Mouse (Mus musculus) gastrocnemius, adult 18-20 months (tissue): ENCODE measurements around the gene Spata25. TPM values are rescaled to one million over a fixed set of nuclear protein-coding genes. Genes with fewer than 3 reads are reported as not detected.
"Not testable (repeated sequence)": the region's sequence is repeated elsewhere in the genome, so short reads cannot be mapped to it uniquely, and the experiment has no call there.

Experiments used
- DNase-seq: peaks from one replicate; pipeline ENCODE4 v3.0.0; 2021; ENCODE audit warnings: low spot score
- total RNA-seq, 2 experiments: library from RNA; stranded (reverse); gene quantifications; 2 replicates each; pipeline ENCODE4 v1.2.3; 2021

Gene Spata25
- total RNA-seq, 2 experiments from 2014 or later: not detected

- not testable (repeated sequence) for DNase-seq
Measured at GRCm38 (mm10) chr2:164855572-164855971, 27.2 kb upstream of the Spata25 start.

GRCm38 (mm10) chr2:164850061-164850460 lies 21.7 kb upstream of the Spata25 start:
- no peak for DNase-seq

- DNase-seq: no peak
Measured at GRCm38 (mm10) chr2:164845782-164846181, 17.4 kb upstream of the Spata25 start.

- no peak for DNase-seq
Measured at GRCm38 (mm10) chr2:164835164-164835563, 6.8 kb upstream of the Spata25 start.

- peak; percentile 13 for DNase-seq
Measured at GRCm38 (mm10) chr2:164834531-164834930, 6.2 kb upstream of the Spata25 start.

GRCm38 (mm10) chr2:164833314-164833959 lies 5.1 kb upstream of the Spata25 start, which contains the start of gene Neurl2:
TSS of gene Neurl2 (minus strand) at chr2:164833456.
- peak; percentile 91 for DNase-seq

GRCm38 (mm10) chr2:164832748-164833301 lies 4.5 kb upstream of the Spata25 start, which contains the start of gene Ctsa:
TSS of gene Ctsa (plus strand) at chr2:164832873.
- peak; percentile 83 for DNase-seq

- peak; percentile 10 for DNase-seq
Measured at GRCm38 (mm10) chr2:164832032-164832747, 3.9 kb upstream of the Spata25 start.

GRCm38 (mm10) chr2:164831029-164831428 lies 2.7 kb upstream of the Spata25 start:
- no peak for DNase-seq

GRCm38 (mm10) chr2:164829090-164829489 lies 753 bp upstream of the Spata25 start:
- DNase-seq: no peak

- no peak for DNase-seq
Measured at GRCm38 (mm10) chr2:164827146-164827850, 1.0 kb downstream of the Spata25 start.

GRCm38 (mm10) chr2:164825521-164825920 lies 2.8 kb downstream of the Spata25 start:
- no peak for DNase-seq

GRCm38 (mm10) chr2:164823969-164824368 lies 4.4 kb downstream of the Spata25 start:
- no peak for DNase-seq

GRCm38 (mm10) chr2:164823181-164823585 lies 5.2 kb downstream of the Spata25 start:
- DNase-seq: no peak

- peak; percentile 100 for DNase-seq
Measured at GRCm38 (mm10) chr2:164822636-164823165, 5.6 kb downstream of the Spata25 start, which contains the start of gene Zswim1. TSS of gene Zswim1 (plus strand) at chr2:164822686.

- DNase-seq: no peak
Measured at GRCm38 (mm10) chr2:164821060-164821459, 7.3 kb downstream of the Spata25 start.

- no peak for DNase-seq
Measured at GRCm38 (mm10) chr2:164817703-164818102, 10.6 kb downstream of the Spata25 start.

GRCm38 (mm10) chr2:164817206-164817605 lies 11.1 kb downstream of the Spata25 start:
- DNase-seq: no peak

GRCm38 (mm10) chr2:164815821-164816220 lies 12.5 kb downstream of the Spata25 start:
- no peak for DNase-seq

GRCm38 (mm10) chr2:164815348-164815747 lies 13.0 kb downstream of the Spata25 start:
- DNase-seq: no peak

GRCm38 (mm10) chr2:164813557-164813956 lies 14.8 kb downstream of the Spata25 start:
- DNase-seq: no peak
